ENCODE assay signal across 9 mouse cellular contexts in genomic region chr1:182954287-182955046, GRCm38 (mm10). TPM values are rescaled to one million over a fixed set of nuclear protein-coding genes. Genes with fewer than 3 reads are reported as not detected.
DNase-seq lines count a peak whose midpoint lies in the region; ATAC-seq lines count a peak whose summit lies in the region.
"Had no signal": no experiment of that assay in that cellular context is flagged by ENCODE, and none has a peak within 500 bp of the region (broad histone marks: within the 10 kb centered on the region; RNA-seq: fewer than 3 reads in every experiment).

TSS of gene Tlr5 (plus strand) at chr1:182954788.

- H3K9me3 ChIP-seq in embryonic facial prominence, embryonic 15.5 days (replicated peaks), result no peaks in the 10 kb centered on the region
- no peaks in the 10 kb centered on the region for H3K9me3 ChIP-seq in heart, embryonic 16.5 days (replicated peaks; ENCODE audit: control insufficient read depth, low read length)
- no peaks in the 10 kb centered on the region for H3K9me3 ChIP-seq in stomach, embryonic 14.5 days (ENCODE audit: control insufficient read depth, low read depth, low read length)

- no peaks in the 10 kb centered on the region for H3K36me3 ChIP-seq in embryonic facial prominence, embryonic 15.5 days
- H3K36me3 ChIP-seq in heart, embryonic 16.5 days (ENCODE audit: control insufficient read depth, insufficient read depth), result no peaks in the 10 kb centered on the region
- no peaks in the 10 kb centered on the region for H3K36me3 ChIP-seq in stomach, embryonic 14.5 days (ENCODE audit: control insufficient read depth, insufficient read depth, low read length)

- no peak for ATAC-seq in embryonic facial prominence, embryonic 15.5 days (ENCODE audit: insufficient number of reproducible peaks, low FRiP score, low TSS enrichment, low read depth)
- ATAC-seq in heart, embryonic 16.5 days (replicated peaks; ENCODE audit: extremely low read depth, insufficient read depth, low FRiP score), result peak; percentile 37
- ATAC-seq in stomach, embryonic 14.5 days (ENCODE audit: insufficient number of reproducible peaks, insufficient read depth, low FRiP score, low read depth), result peak; percentile 71
- no peak for ATAC-seq in frontal cortex, adult (ENCODE audit: low TSS enrichment)

- H3K4me2 ChIP-seq in embryonic facial prominence, embryonic 15.5 days (replicated peaks), result peak within 1 kb of the TSS; percentile 82
- peak within 1 kb of the TSS; percentile 88 for H3K4me2 ChIP-seq in heart, embryonic 16.5 days (ENCODE audit: low read depth, low read length)
- peak within 1 kb of the TSS; percentile 76 for H3K4me2 ChIP-seq in stomach, embryonic 14.5 days (replicated peaks; ENCODE audit: low read depth, low read length)

- H3K27ac ChIP-seq in embryonic facial prominence, embryonic 15.5 days (replicated peaks), result 0 out of 2 replicates have a peak within 1 kb of the TSS, but pooled peaks have one; percentile 4
- peak within 1 kb of the TSS; percentile 84 for H3K27ac ChIP-seq in heart, embryonic 16.5 days (ENCODE audit: low read length)
- H3K27ac ChIP-seq in stomach, embryonic 14.5 days (ENCODE audit: low read length), result no peak within 1 kb of the TSS; the same call in 1 of the 2 replicates

- WGBS in embryonic facial prominence, embryonic 15.5 days, result 21% methylated on average over 21 of the region's 21 CpGs
- WGBS in heart, embryonic 16.5 days, result 9% methylated on average over 21 of the region's 21 CpGs
- 18% methylated on average over 21 of the region's 21 CpGs for WGBS in stomach, embryonic 14.5 days

- H3K4me1 ChIP-seq in embryonic facial prominence, embryonic 15.5 days, result peaks cover 55% of the 10 kb centered on the region
- peaks cover 35% of the 10 kb centered on the region for H3K4me1 ChIP-seq in heart, embryonic 16.5 days (ENCODE audit: control insufficient read depth, insufficient read depth, low read length)
- peaks cover 19% of the 10 kb centered on the region; the same call in 1 of the 2 replicates for H3K4me1 ChIP-seq in stomach, embryonic 14.5 days (ENCODE audit: control insufficient read depth, insufficient read depth, low read length)

- peak within 1 kb of the TSS; percentile 52 for H3K4me3 ChIP-seq in embryonic facial prominence, embryonic 15.5 days (replicated peaks)
- peak within 1 kb of the TSS; percentile 62 for H3K4me3 ChIP-seq in heart, embryonic 16.5 days (ENCODE audit: low read length)
- H3K4me3 ChIP-seq in stomach, embryonic 14.5 days (ENCODE audit: low read depth, low read length), result peak within 1 kb of the TSS; percentile 42

- H3K9ac ChIP-seq in embryonic facial prominence, embryonic 15.5 days, result peak within 1 kb of the TSS; percentile 42
- peak within 1 kb of the TSS; percentile 76 for H3K9ac ChIP-seq in heart, embryonic 16.5 days (ENCODE audit: low read length)
- H3K9ac ChIP-seq in stomach, embryonic 14.5 days (replicated peaks; ENCODE audit: low read depth, low read length), result peak within 1 kb of the TSS; percentile 25; the same call in 1 of the 2 replicates

- no peaks in the 10 kb centered on the region for H3K27me3 ChIP-seq in embryonic facial prominence, embryonic 15.5 days
- H3K27me3 ChIP-seq in heart, embryonic 16.5 days (ENCODE audit: control insufficient read depth, insufficient read depth, low read length), result no peaks in the 10 kb centered on the region
- H3K27me3 ChIP-seq in stomach, embryonic 14.5 days (ENCODE audit: control insufficient read depth, insufficient read depth, low read length), result no peaks in the 10 kb centered on the region

- DNase-seq in cerebellum, postnatal 14 days, result peak; percentile 17 to 36
- no peak for DNase-seq in cerebellum, adult 11-12 months
- peak; percentile 78 for DNase-seq in kidney, postnatal 10 days
- peak; percentile 71 to 75 for DNase-seq in lung, postnatal 4 days

RNA-seq across cellular contexts. Expression of gene Tlr5, which starts in this region (rescaled TPM):
- 1.4 and 1.8 TPM in 2 replicates for polyA plus RNA-seq in embryonic facial prominence, embryonic 15.5 days (2015; fragmentation: Nextera tagmentation; extraction: Ambion mirVana)
- polyA plus RNA-seq in heart, embryonic 16.5 days (2015; fragmentation: Nextera tagmentation; extraction: Ambion mirVana), result 1.6 and 1.7 TPM in 2 replicates
- polyA plus RNA-seq in stomach, embryonic 14.5 days (2014; fragmentation: Nextera tagmentation; extraction: Ambion mirVana), result 2.5 and 2.9 TPM in 2 replicates
- polyA plus RNA-seq: C2C12 had no signal

Comparison
In these comparisons a context has a peak if more than half of its experiments do, and no peak if none do; other contexts are left out.
1. ATAC-seq: peak in heart, embryonic 16.5 days (single experiment) and stomach, embryonic 14.5 days (single experiment); none in embryonic facial prominence, embryonic 15.5 days (single experiment) and frontal cortex, adult (single experiment).
2. H3K9ac ChIP-seq: peak in every context shown above with its lines; median percentile 76 in heart, embryonic 16.5 days; 42 in embryonic facial prominence, embryonic 15.5 days; 25 in stomach, embryonic 14.5 days.
3. Peak in every context shown above with its lines, with median percentiles within 50 percentile points of each other: H3K4me2 ChIP-seq and H3K4me3 ChIP-seq.